Mouse (Mus musculus) kidney, adult 2 months (tissue): ENCODE results near the gene Slc19a3. TPM values are rescaled to one million over a fixed set of nuclear protein-coding genes. Genes with fewer than 3 reads are reported as not detected.

Experiments used
- DNase-seq: peaks from one replicate; pipeline ENCODE4 v3.0.0; 2021
- H3K27ac ChIP-seq: fragments of 200-500 bp; 2 replicates; pipeline ENCODE4 v1.5.1; 2012; ENCODE audit warnings: low read depth, low read length, control low read depth, inconsistent platforms; ENCODE audit not compliant: insufficient read depth
- H3K27me3 ChIP-seq: fragments of 200-500 bp; replicated peaks from 2 replicates; pipeline ENCODE4 v1.6.1; 2012; ENCODE audit warnings: mild to moderate bottlenecking, moderate library complexity, low read length, inconsistent platforms; ENCODE audit not compliant: control insufficient read depth, insufficient read depth
- H3K36me3 ChIP-seq: fragments of 200-500 bp; 2 replicates; pipeline ENCODE4 v1.6.1; 2012; ENCODE audit warnings: mild to moderate bottlenecking, moderate library complexity, low read length, inconsistent platforms; ENCODE audit not compliant: control insufficient read depth, insufficient read depth
- H3K4me1 ChIP-seq: fragments of 200-500 bp; 2 replicates; pipeline ENCODE4 v1.6.1; 2011; ENCODE audit warnings: low read length; ENCODE audit not compliant: control insufficient read depth, insufficient read depth
- H3K4me3 ChIP-seq: fragments of 200-500 bp; 2 replicates; pipeline ENCODE4 v1.5.1; 2011; ENCODE audit warnings: mild to moderate bottlenecking, low read depth, low read length, control low read depth; ENCODE audit not compliant: insufficient read depth
- CTCF ChIP-seq: fragments of 200-500 bp; conservative IDR thresholded peaks from 2 replicates; pipeline ENCODE4 v1.5.1; 2011; ENCODE audit warnings: low read depth, mild to moderate bottlenecking, control low read depth, low read length, moderate library complexity, mixed read lengths; ENCODE audit not compliant: insufficient read depth, insufficient read length
- POLR2A ChIP-seq: fragments of 200-500 bp; IDR thresholded peaks from one replicate; pipeline ENCODE4 v1.6.1; 2011; ENCODE audit warnings: low read depth, low read length, control low read depth
- WGBS: fragments of 180-500 bp; shearing (Covaris S2); methylation state at CpG from one replicate; pipeline ENCODE4 v1.1.7; 2018; 5-methylcytosine and 5-hydroxymethylcytosine counted together
- polyA plus RNA-seq: library from polyadenylated mRNA; depleted of rRNA; stranded (reverse); fragments of >200 nt; gene quantifications from 2 replicates; pipeline ENCODE4 v1.2.3, GENCODE M21; 2012

The Slc19a3 gene
- polyA plus RNA-seq, 1 experiment = 18.2 TPM

DNA sequence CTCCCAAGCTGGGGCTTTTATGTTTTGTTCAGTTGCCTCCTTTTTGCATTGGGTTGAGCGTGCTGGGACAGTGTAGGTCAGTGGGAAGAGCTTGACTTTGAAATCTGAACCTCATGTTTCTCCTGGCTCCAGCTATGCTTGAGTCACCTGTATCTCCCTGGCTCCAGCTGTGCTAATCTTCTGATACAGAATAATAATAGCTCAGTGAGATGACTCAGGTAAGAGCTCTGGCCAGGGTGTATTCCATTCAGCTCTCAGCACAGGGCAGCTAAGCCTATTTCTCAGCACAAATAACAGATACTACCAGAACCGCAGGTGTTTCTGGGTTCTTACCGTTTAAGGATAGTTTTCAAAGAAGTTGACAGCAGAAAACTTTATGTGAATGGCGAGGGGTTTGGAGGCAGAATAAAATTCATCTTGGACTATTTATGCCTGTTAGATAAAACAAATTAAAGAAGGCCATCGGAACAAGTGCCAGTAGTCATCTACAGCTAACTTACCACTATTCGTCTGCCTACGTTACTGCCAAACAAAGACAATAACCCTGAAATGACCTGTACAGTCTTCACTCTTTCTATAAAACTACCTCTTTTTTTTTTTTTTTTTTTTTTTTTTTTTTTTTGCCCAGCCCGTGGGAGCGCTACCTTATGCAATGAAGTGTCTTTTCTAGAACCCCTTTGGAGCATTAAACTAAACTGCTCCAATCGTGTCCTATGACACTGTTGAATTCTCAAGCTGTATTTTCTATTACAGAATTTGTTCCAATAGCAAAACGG is 1.2 kb downstream of the Slc19a3 start:
- TF ChIP-seq CTCF = no peak
- no peak for TF ChIP-seq POLR2A
- Histone ChIP-seq H3K36me3 (no peaks in the 10 kb centered on the region), H3K4me3 (no peak overlapping the region), H3K27ac (no peak overlapping the region), H3K4me1 (peaks cover 9% of the 10 kb centered on the region), H3K27me3 (no peaks in the 10 kb centered on the region)
- no peak for DNase-seq
- 79% methylated on average over 11 of the region's 11 CpGs for WGBS

DNA sequence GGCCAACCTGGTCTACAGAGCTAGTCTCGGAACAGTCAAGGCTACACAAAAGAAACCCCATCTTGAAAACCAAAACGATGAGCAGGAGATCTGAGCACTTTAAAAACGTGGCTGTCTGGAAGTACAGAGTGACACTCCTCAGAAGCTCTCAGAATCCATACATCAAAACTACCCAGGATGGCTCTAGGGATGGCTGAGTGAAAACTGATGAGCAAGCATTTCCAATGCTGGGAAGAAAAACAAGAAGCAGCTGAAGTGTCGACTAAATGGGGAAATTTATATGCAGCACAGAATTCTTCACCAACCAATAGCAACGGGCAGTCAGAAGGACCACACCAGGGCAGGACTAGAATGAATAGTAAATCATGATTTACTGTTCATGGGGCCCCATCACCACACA is 3.7 kb downstream of the Slc19a3 start:
- no peak for TF ChIP-seq CTCF
- TF ChIP-seq POLR2A = no peak
- Histone ChIP-seq H3K36me3 (no peaks in the 10 kb centered on the region), H3K4me3 (no peak overlapping the region), H3K27me3 (no peaks in the 10 kb centered on the region), H3K4me1 (peaks cover 10% of the 10 kb centered on the region), H3K27ac (no peak overlapping the region)
- WGBS = 51% methylated on average over 5 of the region's 5 CpGs
- no peak for DNase-seq

DNA sequence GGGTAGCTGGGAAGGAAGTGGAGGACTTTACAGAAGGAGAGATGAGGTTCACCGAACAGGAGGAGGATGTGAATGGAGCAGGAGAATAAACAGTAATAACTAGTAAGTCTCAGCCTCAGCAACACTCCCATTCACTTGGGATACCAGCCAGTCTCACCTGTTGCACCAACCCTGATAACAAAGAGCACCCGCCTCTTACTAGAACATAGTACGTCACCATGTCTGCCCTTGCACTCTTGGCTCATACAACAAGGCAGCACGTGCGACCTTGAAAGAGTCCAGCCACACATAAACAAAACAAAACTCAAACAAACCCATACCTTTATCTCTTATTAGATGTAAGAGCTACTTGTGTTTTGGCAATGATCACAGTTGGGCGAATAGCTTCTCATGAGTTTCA is 5.7 kb downstream of the Slc19a3 start:
- H3K4me3 ChIP-seq = no peak overlapping the region
- no peaks in the 10 kb centered on the region for H3K36me3 ChIP-seq
- 77% methylated on average over 6 of the region's 6 CpGs for WGBS
- DNase-seq = no peak
- H3K27me3 ChIP-seq = no peaks in the 10 kb centered on the region
- TF ChIP-seq CTCF (no peak), POLR2A (no peak)
- peaks cover 6% of the 10 kb centered on the region for H3K4me1 ChIP-seq
- no peak overlapping the region; the same call in 1 of the 2 replicates for H3K27ac ChIP-seq

DNA sequence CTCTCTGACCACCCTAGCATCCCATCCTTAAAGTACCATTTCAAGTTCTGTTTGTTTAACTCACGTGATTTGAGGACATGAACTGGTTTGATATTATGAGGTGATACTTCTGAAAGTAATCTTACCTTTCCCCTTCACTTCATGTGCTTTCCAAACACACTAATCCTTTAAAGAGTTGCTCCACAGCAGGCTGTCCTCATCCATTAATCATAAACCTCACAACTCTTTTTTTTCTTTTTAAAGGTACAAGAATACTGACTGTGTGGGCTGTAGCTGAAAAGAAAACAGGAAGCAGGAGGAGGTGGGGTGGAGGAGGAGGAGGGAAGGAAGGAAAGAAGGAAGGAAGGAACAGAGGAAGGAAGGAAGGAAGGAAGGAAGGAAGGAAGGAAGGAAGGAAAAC is 6.3 kb downstream of the Slc19a3 start:
- peaks cover 6% of the 10 kb centered on the region for H3K4me1 ChIP-seq
- 28% methylated on average over 1 of the region's 1 CpGs for WGBS
- H3K4me3 ChIP-seq = no peak overlapping the region
- TF ChIP-seq POLR2A (no peak), CTCF (no peak)
- H3K27ac ChIP-seq = no peak overlapping the region; the same call in 1 of the 2 replicates
- DNase-seq = peak; percentile 36
- H3K36me3 ChIP-seq = no peaks in the 10 kb centered on the region
- no peaks in the 10 kb centered on the region for H3K27me3 ChIP-seq

GRCm38 (mm10) chr1:83016556-83016955 is 21.7 kb downstream of the Slc19a3 start:
- Histone ChIP-seq H3K4me1 (0 out of 2 replicates have a peak, but pooled peaks cover 2% of the 10 kb centered on the region), H3K27ac (peak overlapping the region; percentile 71), H3K4me3 (no peak overlapping the region), H3K27me3 (no peaks in the 10 kb centered on the region), H3K36me3 (no peaks in the 10 kb centered on the region; the same call in 1 of the 2 replicates)
- 43% methylated on average over 1 of the region's 1 CpGs for WGBS
- DNase-seq = peak; percentile 58
- TF ChIP-seq POLR2A = no peak
- TF ChIP-seq CTCF = no peak

- H3K27ac ChIP-seq = peak overlapping the region; percentile 31; the same call in 1 of the 2 replicates
- 73% methylated on average over 10 of the region's 10 CpGs for WGBS
- H3K27me3 ChIP-seq = no peaks in the 10 kb centered on the region
- 0 out of 2 replicates have a peak, but pooled peaks cover 2% of the 10 kb centered on the region for H3K4me1 ChIP-seq
- H3K36me3 ChIP-seq = no peaks in the 10 kb centered on the region; the same call in 1 of the 2 replicates
- DNase-seq = peak; percentile 45
- TF ChIP-seq CTCF (no peak), POLR2A (no peak)
- no peak overlapping the region for H3K4me3 ChIP-seq
Observed at GRCm38 (mm10) chr1:83015329-83015879, 22.8 kb downstream of the Slc19a3 start.

GRCm38 (mm10) chr1:83014477-83014876 is 23.8 kb downstream of the Slc19a3 start:
- Histone ChIP-seq H3K27ac (no peak overlapping the region), H3K27me3 (no peaks in the 10 kb centered on the region), H3K4me1 (peaks cover 4% of the 10 kb centered on the region; the same call in 1 of the 2 replicates), H3K4me3 (no peak overlapping the region), H3K36me3 (no peaks in the 10 kb centered on the region; the same call in 1 of the 2 replicates)
- no peak for DNase-seq
- no peak for TF ChIP-seq POLR2A
- no peak for TF ChIP-seq CTCF
- 66% methylated on average over 3 of the region's 3 CpGs for WGBS
